Mouse (Mus musculus) limb, embryonic 10.5 days (tissue): ENCODE data around the gene Gm16381. TPM values are rescaled to one million over a fixed set of nuclear protein-coding genes. Genes with fewer than 3 reads are reported as not detected.
A peak's percentile ranks its signal among the peaks of the same experiment; 100 is the strongest.
"Not testable (repeated sequence)": the region's sequence is repeated elsewhere in the genome, so short reads cannot be mapped to it uniquely, and the experiment has no call there.

Source experiments
- DNase-seq: peaks from one replicate; pipeline ENCODE4 v3.0.0-alpha.2; 2017; ENCODE audit warnings: low spot score
- H3K27ac ChIP-seq: fragments of 300-500 bp; sonication (generic); 2 replicates; pipeline ENCODE4 v1.5.1; 2016; ENCODE audit warnings: mild to moderate bottlenecking
- H3K27me3 ChIP-seq: fragments of 300-500 bp; sonication (generic); 2 replicates; pipeline ENCODE4 v1.6.1; 2016; ENCODE audit warnings: low read depth, mild to moderate bottlenecking; ENCODE audit not compliant: poor library complexity, severe bottlenecking
- H3K36me3 ChIP-seq: fragments of 300-500 bp; sonication (generic); 2 replicates; pipeline ENCODE4 v1.6.1; 2016; ENCODE audit warnings: mild to moderate bottlenecking, moderate library complexity
- H3K4me1 ChIP-seq: fragments of 300-500 bp; sonication (generic); 2 replicates; pipeline ENCODE4 v1.6.1; 2016
- H3K4me3 ChIP-seq: fragments of 300-500 bp; sonication (generic); 2 replicates; pipeline ENCODE4 v1.5.1; 2016; ENCODE audit warnings: mild to moderate bottlenecking, moderate library complexity
- H3K9me3 ChIP-seq: fragments of 300-500 bp; sonication (generic); replicated peaks from 2 replicates; pipeline ENCODE4 v1.6.1; 2016; ENCODE audit warnings: mild to moderate bottlenecking
- WGBS: fragments of 180-500 bp; shearing (Covaris S2); methylation state at CpG from one replicate; pipeline ENCODE4 v1.1.7; 2016; 5-methylcytosine and 5-hydroxymethylcytosine counted together
- polyA plus RNA-seq: library from polyadenylated mRNA; unstranded; fragments of >200 nt; fragmentation: Nextera tagmentation; extraction: Ambion mirVana; gene quantifications from 2 replicates; pipeline ENCODE4 v1.2.1, GENCODE M21; 2016

The Gm16381 gene
- not detected in 2 replicates for polyA plus RNA-seq

GRCm38 (mm10) chr12:87644520-87644919 is at the start of gene Gm16381:
Gene Gm16381 (minus strand): TSS chr12:87644620.
- WGBS, result 96% methylated on average over 2 of the region's 2 CpGs
- DNase-seq, H3K4me1 ChIP-seq: not testable (repeated sequence)

DNA sequence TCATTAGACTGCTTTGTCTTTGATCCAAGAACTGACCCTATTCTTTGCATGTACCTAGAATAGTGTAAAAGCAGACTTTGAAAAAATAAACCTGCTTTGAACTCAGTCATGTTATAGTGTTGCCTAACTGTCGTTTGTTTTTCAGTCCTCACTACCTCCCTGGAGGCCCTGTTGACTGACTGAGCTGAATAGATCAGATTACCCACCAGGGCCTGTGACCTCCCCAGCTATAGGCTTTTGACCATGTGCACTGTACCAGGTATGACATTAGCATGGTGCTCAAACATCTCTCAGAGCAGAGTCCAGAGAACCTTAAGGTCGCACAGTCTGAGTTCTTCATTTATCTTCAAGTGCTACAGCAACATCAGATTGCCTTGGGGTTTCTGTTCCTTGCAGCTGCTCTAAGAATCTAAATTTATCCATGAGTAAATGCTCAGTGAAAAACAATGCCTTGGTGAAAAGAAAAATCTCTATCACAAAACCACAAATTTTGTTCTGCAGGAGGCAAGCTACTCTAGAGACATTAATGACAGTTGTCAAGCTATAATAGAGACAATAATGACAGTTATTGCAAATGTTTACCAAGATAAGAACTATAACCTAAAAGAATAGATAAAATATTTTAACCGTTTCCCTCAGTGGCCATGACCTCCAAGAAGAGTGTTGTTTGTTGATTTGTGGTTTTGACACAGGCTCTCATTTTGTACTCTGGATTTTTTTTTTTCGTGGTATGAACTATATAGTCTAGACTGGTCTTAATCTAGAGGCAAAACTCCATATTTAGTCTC is 8.7 kb upstream of the Gm16381 start:
- H3K4me1 ChIP-seq, H3K27ac ChIP-seq, H3K4me3 ChIP-seq, H3K9me3 ChIP-seq, H3K36me3 ChIP-seq, DNase-seq, H3K27me3 ChIP-seq: not testable (repeated sequence)
- 90% methylated on average over 2 of the region's 4 CpGs for WGBS

More at GRCm38 (mm10) chr12:87644520-87644919, at the start of gene Gm16381:
- not testable (repeated sequence) for H3K9me3 ChIP-seq, H3K4me3 ChIP-seq, H3K27me3 ChIP-seq, H3K36me3 ChIP-seq, H3K27ac ChIP-seq

DNA sequence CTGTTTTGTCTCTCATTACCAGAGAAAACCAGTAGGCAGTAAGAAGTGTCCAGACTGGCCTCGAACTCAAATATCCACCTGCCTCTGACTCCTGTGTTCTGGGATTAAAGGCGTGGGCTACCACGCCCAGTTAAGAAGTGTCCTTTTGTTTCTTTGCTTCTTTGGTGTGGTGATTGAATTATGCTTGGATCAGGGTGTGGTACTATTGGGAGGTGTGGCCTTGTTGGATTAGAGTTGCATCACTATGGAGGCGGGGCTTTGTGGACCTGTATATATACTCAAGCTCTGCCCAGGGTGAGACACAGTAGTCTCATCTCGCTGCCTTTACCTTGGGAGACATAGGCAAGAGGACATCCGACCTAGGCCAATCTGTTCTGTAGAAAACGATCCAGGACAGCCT is 25.9 kb downstream of the Gm16381 start, which contains the start of gene Gm4027:
Gene Gm4027 (plus strand): TSS at position 301 of the 400 bp plus-strand sequence.
- H3K9me3 ChIP-seq, H3K36me3 ChIP-seq, H3K4me3 ChIP-seq, H3K4me1 ChIP-seq, H3K27ac ChIP-seq, H3K27me3 ChIP-seq, DNase-seq: not testable (repeated sequence)
- 94% methylated on average over 4 of the region's 7 CpGs for WGBS

DNA sequence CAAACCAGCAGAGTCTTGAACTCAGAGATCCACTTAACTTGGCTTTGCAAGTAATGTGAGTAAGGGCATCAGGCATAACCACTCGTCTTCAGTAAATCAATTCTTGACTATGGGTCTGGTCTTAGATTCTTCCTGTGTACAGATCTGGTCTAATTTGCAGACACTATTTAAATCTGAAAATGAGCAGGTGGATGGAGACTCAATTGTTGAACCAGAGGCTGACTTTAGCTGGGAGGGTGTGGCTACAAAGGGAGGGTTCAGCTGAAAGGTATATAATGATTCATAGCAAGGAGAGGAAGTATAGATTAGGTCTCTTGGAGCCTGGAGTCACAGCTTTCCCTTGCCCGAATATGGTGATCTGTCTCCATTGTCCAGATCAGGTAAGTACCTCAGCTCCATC is 42.0 kb downstream of the Gm16381 start, which contains the start of gene Oog1:
Gene Oog1 (plus strand): TSS at position 301 of the 400 bp plus-strand sequence.
- not testable (repeated sequence) for DNase-seq, H3K9me3 ChIP-seq, H3K4me3 ChIP-seq, H3K36me3 ChIP-seq, H3K27ac ChIP-seq, H3K27me3 ChIP-seq, H3K4me1 ChIP-seq
- WGBS, result 83% methylated on average over 1 of the region's 2 CpGs

GRCm38 (mm10) chr12:87601388-87601787 is 43.0 kb downstream of the Gm16381 start:
- H3K9me3 ChIP-seq, H3K27ac ChIP-seq, H3K4me1 ChIP-seq, H3K36me3 ChIP-seq, H3K27me3 ChIP-seq, H3K4me3 ChIP-seq: not testable (repeated sequence)
- DNase-seq, result peak; percentile 29
- 2% methylated on average over 2 of the region's 2 CpGs for WGBS

Other genes starting within 250 kb of the Gm16381 start
- gene Slirp, start 200.7 kb downstream of the Gm16381 start, polyA plus RNA-seq, result 329 and 335 TPM in 2 replicates
- 82.0 and 85.6 TPM in 2 replicates for gene Alkbh1, start 200.6 kb downstream of the Gm16381 start, polyA plus RNA-seq
- 147 and 153 TPM in 2 replicates for gene Snw1, start 172.3 kb downstream of the Gm16381 start, polyA plus RNA-seq
- not detected in 2 replicates for gene Gm5788, start 149.9 kb downstream of the Gm16381 start, polyA plus RNA-seq
- not detected in 2 replicates for gene Gm8300, start 130.3 kb downstream of the Gm16381 start, polyA plus RNA-seq
- not detected in 2 replicates for gene Oog1, start 41.9 kb downstream of the Gm16381 start, polyA plus RNA-seq
- not detected in 2 replicates for gene Gm4027, start 25.8 kb downstream of the Gm16381 start, polyA plus RNA-seq
- not detected in 2 replicates for gene Gm21319, start 131.1 kb upstream of the Gm16381 start, polyA plus RNA-seq
- not detected in 2 replicates for gene Gm21936, start 150.9 kb upstream of the Gm16381 start, polyA plus RNA-seq
- gene BB287469, start 172.0 kb upstream of the Gm16381 start, polyA plus RNA-seq, result not detected in 2 replicates
- not detected in 2 replicates for gene Gm2001, start 197.7 kb upstream of the Gm16381 start, polyA plus RNA-seq
- not detected in 2 replicates for gene Gm2016, start 229.5 kb upstream of the Gm16381 start, polyA plus RNA-seq